Mouse (Mus musculus): Measurements from ENCODE around the gene Cdc42se2.

Cdc42se2 gene

GRCm38 (mm10) chr11:54791458-54791857 is 4.0 kb upstream of the Cdc42se2 start:
- no peak for DNase-seq

DNA sequence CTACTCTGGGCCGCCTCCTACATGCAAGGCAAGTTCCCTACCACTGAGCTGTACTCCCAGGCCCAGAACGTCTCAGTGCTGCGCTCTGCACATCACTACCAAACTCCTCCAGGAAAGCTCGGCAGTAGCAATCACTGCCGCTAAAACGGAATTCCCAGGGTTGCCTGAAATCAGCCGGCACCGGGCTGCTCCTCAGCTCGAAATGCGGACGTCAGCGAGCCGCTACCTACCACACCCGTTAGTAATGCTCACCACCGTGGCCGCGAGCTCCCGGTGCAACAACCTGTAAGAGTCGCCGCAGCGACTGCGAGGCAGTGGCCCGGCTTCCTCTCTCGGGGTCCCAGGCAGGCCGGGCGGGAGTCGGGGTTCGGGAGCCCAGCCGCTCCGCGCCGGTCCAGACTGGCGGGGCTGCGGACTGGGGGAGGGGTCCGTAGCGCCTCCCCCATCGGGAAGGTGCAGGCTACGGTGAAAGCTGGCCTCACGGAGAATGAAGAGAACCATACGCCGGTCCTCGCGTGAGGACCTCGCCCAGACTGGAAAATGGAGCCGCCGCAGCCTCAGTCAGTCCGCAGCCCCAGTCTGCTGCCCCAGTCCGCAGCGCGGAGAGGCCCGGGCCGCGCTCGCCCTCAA is 502 bp downstream of the Cdc42se2 start:
- DNase-seq = peak; percentile 51

DNA sequence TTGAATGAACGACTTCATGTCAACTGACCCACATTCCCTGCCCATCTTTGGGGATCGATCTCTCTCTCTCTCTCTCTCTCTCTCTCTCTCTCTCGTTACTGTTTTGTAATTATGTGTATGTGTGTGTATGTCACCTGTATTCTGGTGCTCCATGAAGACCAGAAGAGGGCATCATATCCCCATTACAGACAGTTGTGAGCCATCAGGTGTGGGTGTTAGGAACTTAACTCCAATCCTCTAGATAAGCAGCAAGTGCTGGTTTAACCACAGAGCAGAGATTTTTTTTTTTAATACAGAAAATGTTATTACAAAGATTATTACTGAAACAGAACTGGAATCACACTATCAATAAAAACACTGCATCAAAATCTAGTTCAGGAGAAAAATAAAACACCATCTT is 1.9 kb downstream of the Cdc42se2 start:
- no peak for DNase-seq

- DNase-seq = no peak
These were observed 3.0 kb downstream of the Cdc42se2 start for GRCm38 (mm10) chr11:54784436-54784835.

DNA sequence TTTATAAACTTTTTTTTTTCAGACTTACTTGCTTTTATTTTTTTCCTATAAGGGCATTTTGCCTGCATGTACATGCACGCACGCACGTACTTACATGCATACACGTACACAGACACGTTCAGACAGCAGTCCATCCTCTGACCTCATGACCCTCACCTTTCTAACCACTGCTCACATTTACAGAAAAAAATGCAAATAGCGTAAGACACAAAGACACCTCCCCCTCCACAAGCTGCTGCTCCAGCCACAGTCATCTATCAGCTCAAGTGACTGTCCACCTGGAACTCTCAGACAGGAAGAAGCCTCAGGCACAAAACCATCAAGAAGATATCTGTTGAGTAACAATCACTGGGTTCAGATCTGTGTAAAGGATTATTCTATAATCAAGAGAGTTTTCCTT is 5.2 kb downstream of the Cdc42se2 start:
- no peak for DNase-seq

GRCm38 (mm10) chr11:54779946-54780345 is 7.5 kb downstream of the Cdc42se2 start:
- no peak for DNase-seq

- DNase-seq = no peak
These were observed 9.2 kb downstream of the Cdc42se2 start for GRCm38 (mm10) chr11:54778131-54778844.

DNA sequence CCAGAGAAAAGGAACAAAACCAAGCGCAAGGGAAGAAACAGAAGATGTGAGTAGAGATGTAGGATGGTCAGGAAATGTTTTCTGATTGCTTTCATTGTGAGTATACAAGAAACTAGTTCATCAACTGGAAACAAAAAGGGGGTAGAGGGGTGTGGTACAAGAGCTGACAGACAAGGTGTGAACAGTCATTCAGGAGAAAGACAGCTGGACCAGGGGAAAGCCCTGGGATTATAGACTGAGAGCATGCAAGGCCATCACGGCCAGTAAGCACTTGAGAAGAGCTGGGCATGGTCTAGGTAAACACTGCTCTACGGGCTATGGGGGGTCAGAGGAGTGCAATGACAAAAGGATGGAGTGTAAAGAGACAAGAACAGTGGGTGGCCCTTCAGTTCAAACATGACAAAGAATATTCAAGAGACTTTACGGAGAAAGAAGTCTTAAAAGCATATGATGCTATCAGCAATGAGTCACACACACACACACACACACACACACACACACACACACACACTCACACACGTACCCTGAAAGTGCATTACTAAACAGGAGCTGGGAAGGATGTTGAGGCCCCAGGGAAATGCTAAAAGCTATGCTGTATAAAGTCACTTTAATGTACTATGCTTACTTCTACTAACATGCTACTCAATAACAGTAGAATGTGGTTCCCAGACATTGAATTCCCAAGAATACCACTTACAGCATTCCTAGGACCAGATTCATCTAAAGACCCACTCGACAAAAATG is 9.9 kb downstream of the Cdc42se2 start:
- no peak for DNase-seq

DNA sequence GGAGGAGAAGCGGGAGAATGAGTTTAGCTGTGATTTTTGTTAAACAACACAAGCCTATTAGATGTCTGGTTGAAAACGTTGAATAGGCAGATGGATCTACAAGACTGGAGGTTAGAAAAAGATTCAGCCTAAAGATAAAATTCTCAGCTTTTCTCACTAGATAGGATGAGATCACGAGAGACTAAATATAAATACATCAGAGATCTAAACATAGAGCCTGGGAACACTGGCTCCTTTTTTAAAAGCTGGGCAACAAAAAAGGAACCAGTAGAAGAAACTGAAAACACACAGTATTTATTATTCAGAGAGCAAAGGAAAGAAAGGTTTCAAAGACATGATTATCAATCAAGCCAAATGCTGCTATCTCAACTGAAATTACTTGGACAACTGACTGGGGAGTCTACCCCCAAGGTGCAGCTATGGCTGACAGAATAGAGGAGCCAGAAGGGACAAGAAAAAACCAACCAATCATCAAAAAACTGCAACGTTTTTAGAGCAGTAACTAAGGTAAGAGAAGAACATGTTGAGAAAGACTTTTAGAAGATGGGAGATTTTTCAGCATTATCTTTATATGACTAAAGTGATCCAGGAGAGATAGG is 10.6 kb downstream of the Cdc42se2 start:
- DNase-seq = no peak

DNA sequence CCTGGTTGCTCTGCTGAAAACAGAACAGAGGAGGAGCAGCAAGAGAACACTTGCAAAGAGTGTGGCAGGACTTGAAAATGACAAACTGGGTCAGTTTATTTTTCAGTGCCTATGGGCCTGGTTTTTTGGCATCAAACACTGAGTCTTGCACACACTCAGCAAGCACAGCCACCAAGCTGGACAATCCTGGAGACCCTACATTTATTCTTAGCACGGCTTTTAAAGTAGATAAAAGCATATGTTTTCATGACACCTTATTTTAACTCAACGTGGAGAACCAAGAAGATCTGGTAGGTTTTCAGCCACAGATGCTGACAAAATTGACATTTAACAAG is 11.1 kb downstream of the Cdc42se2 start:
- DNase-seq = no peak

- DNase-seq = no peak
These were observed 11.7 kb downstream of the Cdc42se2 start for GRCm38 (mm10) chr11:54775628-54776366.

- DNase-seq = no peak
These were observed 13.0 kb downstream of the Cdc42se2 start for GRCm38 (mm10) chr11:54774282-54775078.

DNA sequence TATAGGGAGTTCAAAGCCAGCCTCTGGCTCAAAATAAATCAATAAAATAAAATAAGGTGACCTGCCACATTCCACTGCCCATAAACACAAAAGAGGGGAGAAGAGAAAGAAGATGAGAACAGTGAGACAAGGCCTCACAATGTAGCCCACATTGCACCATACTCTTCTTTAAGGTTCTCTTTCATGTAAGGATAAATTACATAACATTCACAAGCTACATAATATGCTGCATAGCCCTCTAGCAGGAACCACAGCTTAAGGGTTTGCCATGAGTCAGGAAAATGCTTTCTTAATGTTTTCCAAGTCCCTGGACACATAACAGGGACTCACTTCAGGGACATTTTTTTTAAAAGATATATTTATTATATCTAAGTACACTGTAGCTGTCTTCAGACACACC is 15.9 kb downstream of the Cdc42se2 start:
- no peak for DNase-seq

GRCm38 (mm10) chr11:54769843-54770242 is 17.6 kb downstream of the Cdc42se2 start:
- no peak for DNase-seq

- no peak for DNase-seq
These were observed 19.3 kb downstream of the Cdc42se2 start for GRCm38 (mm10) chr11:54768116-54768690.

- no peak for DNase-seq
These were observed 22.7 kb downstream of the Cdc42se2 start for GRCm38 (mm10) chr11:54764759-54765158.

DNA sequence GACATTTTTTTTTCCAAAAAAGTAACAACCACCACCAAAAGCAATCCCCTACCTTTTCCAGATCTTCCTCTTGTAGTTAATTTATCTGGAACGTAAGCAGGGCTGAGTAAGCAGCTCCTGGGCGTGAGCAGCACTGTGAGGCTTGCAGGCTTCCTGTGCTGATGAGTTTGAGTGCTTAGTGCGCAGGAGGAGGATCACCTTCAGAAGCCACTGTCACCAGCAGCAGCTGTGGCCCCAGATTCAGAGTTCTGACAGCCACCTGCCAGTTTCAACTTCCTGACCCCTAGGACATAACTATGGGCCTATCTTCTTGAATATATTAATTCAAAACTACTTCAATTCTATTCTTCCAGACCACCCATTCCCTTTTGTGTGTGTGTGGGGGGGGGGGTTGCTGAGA is 23.4 kb downstream of the Cdc42se2 start:
- peak; percentile 21 for DNase-seq

GRCm38 (mm10) chr11:54762735-54763134 is 24.7 kb downstream of the Cdc42se2 start:
- no peak for DNase-seq

DNA sequence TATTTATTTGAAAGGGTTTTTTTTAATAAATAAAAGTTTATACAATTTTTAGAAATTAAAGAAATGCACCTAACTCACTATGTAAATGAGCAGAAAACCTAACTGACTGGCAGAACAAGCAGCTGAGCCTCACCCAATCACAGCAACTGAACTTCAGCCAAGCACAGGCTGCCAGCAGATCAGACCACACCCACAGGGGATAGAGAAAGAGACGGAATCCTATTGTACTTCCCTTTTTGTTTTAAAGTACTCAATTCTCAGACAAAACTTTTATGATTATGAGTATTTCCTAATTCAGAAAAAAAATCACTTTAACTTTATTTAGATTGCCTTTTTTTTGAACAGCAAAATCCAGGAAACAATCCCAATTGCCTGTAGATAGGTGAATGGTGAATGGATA is 29.5 kb downstream of the Cdc42se2 start:
- DNase-seq = no peak

DNA sequence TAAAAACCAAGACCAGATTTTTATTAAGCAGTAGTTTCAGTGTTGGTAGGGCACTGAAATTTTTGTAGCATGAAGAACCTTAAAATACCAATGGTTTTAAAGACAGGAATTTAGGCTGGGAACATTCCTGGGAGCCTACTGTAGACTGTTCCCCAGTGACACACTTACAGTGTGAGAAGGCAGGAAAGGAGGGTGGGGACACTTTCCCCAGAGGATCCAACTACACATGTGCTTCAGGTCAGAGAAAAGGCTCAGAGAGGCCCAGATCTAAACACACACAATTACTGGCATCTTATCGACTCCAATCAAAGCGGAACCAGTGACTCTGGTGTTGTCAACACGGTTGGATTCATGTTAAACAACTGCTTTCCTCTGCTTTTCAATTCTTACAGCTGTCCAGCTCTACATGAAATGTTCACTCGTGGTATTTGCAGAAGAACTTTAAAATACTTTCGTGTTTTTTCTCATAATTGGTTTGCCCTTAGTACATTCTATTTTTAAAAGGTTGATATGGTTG is 32.3 kb downstream of the Cdc42se2 start:
- DNase-seq = no peak
